Mouse (Mus musculus) 416B (cell line): Measurements from ENCODE around the gene Wnt1.
"Not testable (repeated sequence)": the region's sequence is repeated elsewhere in the genome, so short reads cannot be mapped to it uniquely, and the experiment has no call there.

Source experiments
- DNase-seq: peaks from one replicate; pipeline ENCODE4 v3.0.0; 2011; ENCODE audit warnings: low read depth

Wnt1 gene

GRCm38 (mm10) chr15:98806071-98806808, 16.6 kb downstream of the Wnt1 start:
- no peak for DNase-seq

GRCm38 (mm10) chr15:98806809-98807770, 17.4 kb downstream of the Wnt1 start:
- no peak for DNase-seq

GRCm38 (mm10) chr15:98807895-98808650, 18.4 kb downstream of the Wnt1 start:
- peak; percentile 54 for DNase-seq

- DNase-seq: no peak
Observed at GRCm38 (mm10) chr15:98808651-98809134, 19.0 kb downstream of the Wnt1 start.

GRCm38 (mm10) chr15:98809390-98809789, 19.7 kb downstream of the Wnt1 start, which contains the start of gene Ddn:
TSS of gene Ddn (minus strand) at chr15:98809490.
- no peak for DNase-seq

GRCm38 (mm10) chr15:98810212-98810611, 20.6 kb downstream of the Wnt1 start:
- DNase-seq: not testable (repeated sequence)

GRCm38 (mm10) chr15:98812741-98813424, 23.2 kb downstream of the Wnt1 start:
- no peak for DNase-seq

- no peak for DNase-seq
Observed at GRCm38 (mm10) chr15:98818171-98818570, 28.5 kb downstream of the Wnt1 start.

- DNase-seq: no peak
Observed at GRCm38 (mm10) chr15:98820937-98821336, 31.3 kb downstream of the Wnt1 start.

- DNase-seq: peak; percentile 32
Observed at GRCm38 (mm10) chr15:98821403-98821802, 31.7 kb downstream of the Wnt1 start.

- no peak for DNase-seq
Observed at GRCm38 (mm10) chr15:98822147-98822546, 32.5 kb downstream of the Wnt1 start.

GRCm38 (mm10) chr15:98823434-98823833, 33.8 kb downstream of the Wnt1 start:
- DNase-seq: peak; percentile 49

GRCm38 (mm10) chr15:98827611-98828011, 38.0 kb downstream of the Wnt1 start:
- no peak for DNase-seq

- peak; percentile 98 for DNase-seq
Observed at GRCm38 (mm10) chr15:98830736-98831683, 41.4 kb downstream of the Wnt1 start, which contains the start of gene Prkag1. TSS of gene Prkag1 (minus strand) at chr15:98831521.

GRCm38 (mm10) chr15:98831684-98832035, 42.0 kb downstream of the Wnt1 start:
- no peak for DNase-seq

- peak; percentile 90 for DNase-seq
Observed at GRCm38 (mm10) chr15:98832161-98833058, 42.8 kb downstream of the Wnt1 start.

GRCm38 (mm10) chr15:98833281-98833680, 43.6 kb downstream of the Wnt1 start:
- DNase-seq: no peak

GRCm38 (mm10) chr15:98834059-98834458, 44.4 kb downstream of the Wnt1 start:
- DNase-seq: no peak

- DNase-seq: no peak
Observed at GRCm38 (mm10) chr15:98835291-98835690, 45.6 kb downstream of the Wnt1 start.
